In the genomic region with DNA sequence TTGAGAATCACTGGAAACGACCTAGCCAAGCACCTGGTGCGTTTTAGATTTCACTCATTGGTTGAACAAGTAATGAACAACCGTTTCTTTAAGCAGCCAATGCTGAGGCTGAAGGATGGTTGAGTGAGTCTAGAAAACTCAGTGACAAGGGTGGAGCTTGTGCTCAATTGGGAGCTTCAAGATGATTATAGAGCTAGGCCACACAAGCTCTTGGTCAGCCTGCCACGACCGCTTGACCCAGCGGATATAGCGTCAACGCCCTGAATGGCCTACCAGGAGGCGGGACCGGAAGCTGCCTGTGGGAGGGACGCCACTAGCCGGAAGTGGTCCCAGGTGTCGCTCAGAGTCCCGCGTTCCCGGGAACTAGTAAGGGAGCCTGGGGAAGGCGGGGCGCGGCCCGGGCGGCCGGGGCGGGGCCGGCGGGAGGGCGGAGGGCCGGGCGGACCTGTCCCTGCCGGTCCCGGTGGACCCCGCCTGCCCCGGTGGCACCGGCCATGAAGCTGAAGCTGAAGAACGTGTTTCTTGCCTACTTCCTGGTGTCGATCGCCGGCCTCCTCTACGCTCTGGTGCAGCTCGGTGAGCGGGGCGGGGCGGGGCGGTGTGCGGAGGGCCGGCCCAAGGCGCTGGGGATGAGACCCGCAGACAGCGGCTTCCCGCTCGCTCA, we compare ENCODE assay signal across 8 mouse cellular contexts. TPM values are rescaled to one million over a fixed set of nuclear protein-coding genes. Genes with fewer than 3 reads are reported as not detected.
DNase-seq lines count a peak whose midpoint lies in the region; ATAC-seq and TF ChIP-seq lines count a peak whose summit lies in the region.

A gene (plus strand): TSS at position 302 of the 664 bp plus-strand sequence.

- H3K9ac ChIP-seq in MEL (ENCODE audit: control insufficient read depth, low read depth, low read length, poor library complexity, severe bottlenecking), result peak within 1 kb of the TSS; percentile 92
- peak within 1 kb of the TSS; percentile 64 for H3K9ac ChIP-seq in neural tube, embryonic 15.5 days (replicated peaks)

- peak; percentile 47 to 90; a peak in 3 of 4 replicates for TF ChIP-seq POLR2A in MEL (IDR thresholded peaks at IDR 0.05; ENCODE audit: control insufficient read depth in 1 of 2, insufficient read depth in 1 of 2, low read depth in 1 of 2, low read length in 2 of 2, poor library complexity in 1 of 2)
- peak; percentile 96 for TF ChIP-seq POLR2A in lung, adult 2 months (IDR thresholded peaks at IDR 0.05; ENCODE audit: borderline replicate concordance, extremely low read depth, low read depth, low read length)

- peak; percentile 91 for DNase-seq in MEL (ENCODE audit: low read depth, low spot score)
- peak; percentile 94 for DNase-seq in cerebellum, adult 8-10 months
- DNase-seq in forelimb bud, embryonic 11.5 days (ENCODE audit: low read depth, low spot score), result peak; percentile 89
- peak; percentile 97 for DNase-seq in heart, postnatal 4 days
- DNase-seq in layer of hippocampus, adult 2 months (ENCODE audit: low spot score in 2 of 2), result peak; percentile 93
- peak; percentile 97 for DNase-seq in lung, adult 2 months
- DNase-seq in testis, postnatal 10 days (ENCODE audit: low spot score), result peak; percentile 94

- TF ChIP-seq EP300 in MEL (IDR thresholded peaks at IDR 0.05; ENCODE audit: low read depth in 1 of 2, low read length in 2 of 2), result no peak; a peak in 1 of 4 replicates

- ATAC-seq in neural tube, embryonic 15.5 days (ENCODE audit: low FRiP score), result peak; percentile 97

- no peaks in the 10 kb centered on the region for H3K27me3 ChIP-seq in MEL (ENCODE audit: control insufficient read depth in 1 of 2, insufficient read depth in 2 of 2, low read length in 2 of 2)
- H3K27me3 ChIP-seq in neural tube, embryonic 15.5 days (replicated peaks), result no peaks in the 10 kb centered on the region

- peak within 1 kb of the TSS; percentile 83 to 91 for H3K4me3 ChIP-seq in MEL (ENCODE audit: control insufficient read depth in 1 of 2, insufficient read depth in 1 of 2, low read depth in 2 of 2, low read length in 2 of 2)
- peak within 1 kb of the TSS; percentile 90 for H3K4me3 ChIP-seq in layer of hippocampus, adult 2 months
- H3K4me3 ChIP-seq in lung, adult 2 months (replicated peaks; ENCODE audit: extremely low read depth, low read depth, low read length), result peak within 1 kb of the TSS; percentile 79
- H3K4me3 ChIP-seq in neural tube, embryonic 15.5 days (replicated peaks), result peak within 1 kb of the TSS; percentile 66

- TF ChIP-seq CTCF in MEL (IDR thresholded peaks at IDR 0.05 in 2 of 3, conservative IDR thresholded peaks at IDR 0.05 in 1 of 3; ENCODE audit: control insufficient read depth in 1 of 3, insufficient read depth in 1 of 3, low read depth in 2 of 3, low read length in 3 of 3, poor library complexity in 1 of 3, severe bottlenecking in 1 of 3), result no peak
- no peak for TF ChIP-seq CTCF in layer of hippocampus, adult 2 months (conservative IDR thresholded peaks at IDR 0.05)
- TF ChIP-seq CTCF in lung, adult 2 months (IDR thresholded peaks at IDR 0.05; ENCODE audit: insufficient read depth, low read length), result no peak

- no peak for TF ChIP-seq RAD21 in MEL (IDR thresholded peaks at IDR 0.05; ENCODE audit: low read depth, low read length)

- H3K79me2 ChIP-seq in MEL (ENCODE audit: control insufficient read depth, insufficient read depth, low read length, poor library complexity), result peaks cover 16% of the 10 kb centered on the region

- H3K4me2 ChIP-seq in neural tube, embryonic 15.5 days, result peak within 1 kb of the TSS; percentile 67

- H3K9me3 ChIP-seq in MEL (replicated peaks; ENCODE audit: insufficient read depth, low read length), result no peaks in the 10 kb centered on the region
- H3K9me3 ChIP-seq in neural tube, embryonic 15.5 days (replicated peaks), result no peaks in the 10 kb centered on the region

- peak within 1 kb of the TSS; percentile 88 for H3K27ac ChIP-seq in MEL (ENCODE audit: control insufficient read depth, low read depth, low read length)
- peak within 1 kb of the TSS; percentile 85 for H3K27ac ChIP-seq in layer of hippocampus, adult 2 months
- H3K27ac ChIP-seq in neural tube, embryonic 15.5 days (replicated peaks), result peak within 1 kb of the TSS; percentile 90

- 2% methylated on average over 50 of the region's 50 CpGs for WGBS in lung, adult 2 months
- WGBS in neural tube, embryonic 15.5 days, result 1% methylated on average over 50 of the region's 50 CpGs

- peaks cover 8 to 10% of the 10 kb centered on the region in 2 experiments; a peak in 3 of 4 replicates for H3K4me1 ChIP-seq in MEL (ENCODE audit: control insufficient read depth in 1 of 2, insufficient read depth in 2 of 2, low read length in 2 of 2)
- peaks cover 5% of the 10 kb centered on the region for H3K4me1 ChIP-seq in lung, adult 2 months (ENCODE audit: control insufficient read depth, insufficient read depth, low read length)
- H3K4me1 ChIP-seq in neural tube, embryonic 15.5 days, result peaks cover 18% of the 10 kb centered on the region

- peaks cover 1 to 13% of the 10 kb centered on the region in 2 experiments; a peak in 3 of 4 replicates for H3K36me3 ChIP-seq in MEL (ENCODE audit: control insufficient read depth in 1 of 2, insufficient read depth in 2 of 2, low read length in 2 of 2)
- peaks cover 25% of the 10 kb centered on the region for H3K36me3 ChIP-seq in neural tube, embryonic 15.5 days

TF ChIP-seq in MEL, 35 proteins besides CTCF, POLR2A, EP300 and RAD21:
- TF ChIP-seq USF2 (IDR thresholded peaks at IDR 0.05; ENCODE audit: borderline replicate concordance in 1 of 2, insufficient read depth in 1 of 2, low read depth in 1 of 2, low read length in 2 of 2) (no peak), TCF12 (IDR thresholded peaks at IDR 0.05; ENCODE audit: low read depth, low read length) (0 out of 2 replicates have a peak, but pooled peaks have one; percentile 34), GABPA (IDR thresholded peaks at IDR 0.05; ENCODE audit: low read depth, low read length) (no peak), E2F4 (IDR thresholded peaks at IDR 0.05; ENCODE audit: borderline replicate concordance, low read depth, low read length) (0 out of 2 replicates have a peak, but pooled peaks have one; percentile 53), MEF2A (IDR thresholded peaks at IDR 0.05; ENCODE audit: extremely low read depth, insufficient replicate concordance, low read depth, low read length, poor library complexity, severe bottlenecking) (no peak), NELFE (IDR thresholded peaks at IDR 0.05; ENCODE audit: low read depth, low read length) (peak; percentile 80), TBP (IDR thresholded peaks at IDR 0.05; ENCODE audit: low read depth, low read length) (peak; percentile 45; the same call in 1 of the 2 replicates), MAZ (IDR thresholded peaks at IDR 0.05; ENCODE audit: low read depth, low read length) (peak; percentile 49; the same call in 1 of the 2 replicates), MAX (IDR thresholded peaks at IDR 0.05; ENCODE audit: low read length) (no peak), HCFC1 (IDR thresholded peaks at IDR 0.05; ENCODE audit: low read depth, low read length) (peak; percentile 83), SMC3 (IDR thresholded peaks at IDR 0.05; ENCODE audit: low read depth, low read length) (0 out of 2 replicates have a peak, but pooled peaks have one; percentile 6), NRF1 (IDR thresholded peaks at IDR 0.05; ENCODE audit: insufficient read depth, low read depth, low read length, poor library complexity, severe bottlenecking) (no peak), MXI1 (IDR thresholded peaks at IDR 0.05; ENCODE audit: low read depth, low read length) (no peak; the same call in 1 of the 2 replicates), CHD2 (IDR thresholded peaks at IDR 0.05; ENCODE audit: low read length) (no peak), MYC (IDR thresholded peaks at IDR 0.05; ENCODE audit: low read depth, low read length) (peak; percentile 43; the same call in 1 of the 2 replicates), POLR2AphosphoS2 (IDR thresholded peaks at IDR 0.05; ENCODE audit: low read length) (peak; percentile 80; the same call in 1 of the 2 replicates), RCOR1 (IDR thresholded peaks at IDR 0.05; ENCODE audit: low read depth, low read length) (no peak), SIN3A (IDR thresholded peaks at IDR 0.05; ENCODE audit: low read length) (peak; percentile 71), JUND (IDR thresholded peaks at IDR 0.05; ENCODE audit: low read depth, low read length) (no peak), USF1 (IDR thresholded peaks at IDR 0.05; ENCODE audit: low read depth, low read length) (0 out of 2 replicates have a peak, but pooled peaks have one; percentile 12), ZMIZ1 (IDR thresholded peaks at IDR 0.05; ENCODE audit: low read depth, low read length) (peak; percentile 63; the same call in 1 of the 2 replicates), ZC3H11A (IDR thresholded peaks at IDR 0.05; ENCODE audit: low read depth, low read length) (no peak), ZNF384 (IDR thresholded peaks at IDR 0.05; ENCODE audit: low read depth, low read length) (no peak), KAT2A (conservative IDR thresholded peaks at IDR 0.05; ENCODE audit: low read depth, low read length) (no peak; the same call in 1 of the 2 replicates), MAFK (IDR thresholded peaks at IDR 0.05; ENCODE audit: borderline replicate concordance, low read depth, low read length) (no peak), ELF1 (IDR thresholded peaks at IDR 0.05; ENCODE audit: low read depth, low read length) (peak; percentile 81)

RNA-seq across cellular contexts. Expression of the gene that starts here (rescaled TPM):
- 21.0 and 26.2 TPM in 2 replicates for total RNA-seq in MEL (2012; rRNA removed)
- 10 to 100 TPM in 1 of 2 experiments, not detected in 1; 35.4 TPM for polyA plus RNA-seq in MEL (2012; ENCODE audit: insufficient read depth in 1 of 2, insufficient read length in 2 of 2, low read depth in 1 of 2, low replicate concordance in 2 of 2, missing spikeins in 1 of 2)
- 10 to 100 TPM; 36.0 to 38.0 TPM for total RNA-seq in heart, postnatal 4 days (2021)
- 100 to 1,000 TPM; 167 to 191 TPM for total RNA-seq in layer of hippocampus, adult 2 months (2021)
- 92.3 and 107 TPM in 2 replicates for polyA plus RNA-seq in lung, adult 2 months (2012; rRNA removed)
- 80.4 and 89.1 TPM in 2 replicates for polyA plus RNA-seq in neural tube, embryonic 15.5 days (2015; fragmentation: Nextera tagmentation; extraction: Ambion mirVana)

Comparison
In these comparisons a context has a peak if more than half of its experiments do, and no peak if none do; other contexts are left out.
1. Peak in every context shown above with its lines: DNase-seq, ATAC-seq, H3K4me3 ChIP-seq and H3K27ac ChIP-seq.